Mouse (Mus musculus) retina, embryonic 14.5 days (tissue): ENCODE measurements at regions not wholly inside any gene's neighbourhood (a gene's known extent, or its start where the extent isn't known, plus 50 kb on each side); places are given as distances from the start of the nearest gene placed in this dataset.

Experiments used
- DNase-seq: peaks from one replicate; pipeline ENCODE4 v3.0.0-alpha.2; 2015; ENCODE audit warnings: low spot score

DNA sequence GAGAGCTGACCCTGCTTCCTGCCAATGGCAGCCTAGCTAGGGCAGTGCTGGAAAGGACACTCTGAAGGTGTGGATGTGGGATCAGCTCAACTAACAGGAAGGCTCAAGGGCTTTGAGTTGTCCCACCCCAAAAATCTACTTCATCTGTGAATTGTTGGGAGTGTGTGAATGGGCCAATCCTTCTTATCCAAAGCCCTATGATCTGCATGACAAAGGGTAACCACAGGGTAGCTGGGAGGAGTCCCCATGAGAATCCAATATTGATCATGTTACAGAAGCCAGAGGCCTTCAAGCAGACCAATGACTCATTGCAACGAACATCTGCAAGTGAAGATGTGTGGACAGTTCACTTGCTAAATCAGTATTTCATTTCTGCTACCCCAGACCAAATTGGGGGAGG is 51.1 kb upstream of the Adra1b start:
- no peak for DNase-seq

- DNase-seq, result no peak
These were observed 57.4 kb upstream of the Adra1b start for GRCm38 (mm10) chr11:43958241-43958975.

DNA sequence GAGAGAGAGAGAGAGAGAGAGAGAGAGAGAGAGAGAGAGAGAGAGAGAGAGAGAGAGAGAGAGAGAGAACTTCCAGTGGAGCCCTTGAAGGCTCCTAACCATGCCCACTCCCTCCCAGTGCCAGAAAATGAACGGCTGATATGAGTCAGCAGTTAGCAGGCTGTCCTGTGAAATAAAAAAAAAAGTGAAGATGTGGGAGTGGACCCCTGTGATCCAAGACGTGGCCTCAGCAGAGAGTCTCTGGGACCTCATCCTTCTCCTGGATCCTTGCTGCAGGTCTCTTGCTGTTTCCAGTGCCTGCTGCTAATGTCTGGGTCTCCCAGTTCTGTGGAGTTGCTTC is 57.9 kb upstream of the Adra1b start:
- no peak for DNase-seq

- peak; percentile 33 for DNase-seq
These were observed 59.5 kb upstream of the Adra1b start for GRCm38 (mm10) chr11:43960348-43961105.

DNA sequence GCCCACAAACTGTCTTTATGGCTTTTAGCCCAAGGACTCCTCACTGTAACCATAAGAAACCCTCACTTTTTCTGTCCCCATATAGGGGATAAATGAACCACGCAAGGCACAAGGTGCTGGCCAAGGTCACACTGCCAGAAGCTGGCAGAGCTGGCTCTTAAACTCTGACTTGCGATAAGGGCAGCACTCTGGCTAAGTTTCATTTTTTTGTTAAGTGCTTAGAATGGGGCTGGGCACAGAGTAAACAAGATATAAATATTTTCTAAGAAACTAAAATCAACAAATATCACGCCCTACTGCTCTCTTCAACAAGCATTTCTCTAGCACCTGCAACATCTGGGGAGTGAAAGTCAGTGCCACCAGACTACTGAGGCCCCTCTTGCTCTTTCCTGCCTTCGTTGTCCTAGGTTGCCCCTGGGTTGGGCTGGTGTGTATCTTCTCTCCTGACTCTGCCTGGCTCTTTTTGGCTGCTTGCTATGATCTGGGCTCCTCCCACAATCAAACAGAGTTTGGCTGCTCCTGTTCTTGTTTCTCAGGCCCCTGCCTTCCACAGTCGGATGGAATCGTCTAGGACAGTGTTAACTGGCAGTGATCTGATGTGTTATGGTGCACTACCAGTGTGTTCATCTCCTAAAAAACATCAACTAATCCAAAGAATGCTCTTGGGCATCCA is 60.5 kb upstream of the Adra1b start:
- no peak for DNase-seq

- DNase-seq, result no peak
These were observed 66.8 kb upstream of the Adra1b start for GRCm38 (mm10) chr11:43967764-43968163.

- DNase-seq, result no peak
These were observed 70.9 kb upstream of the Adra1b start for GRCm38 (mm10) chr11:43971886-43972285.

DNA sequence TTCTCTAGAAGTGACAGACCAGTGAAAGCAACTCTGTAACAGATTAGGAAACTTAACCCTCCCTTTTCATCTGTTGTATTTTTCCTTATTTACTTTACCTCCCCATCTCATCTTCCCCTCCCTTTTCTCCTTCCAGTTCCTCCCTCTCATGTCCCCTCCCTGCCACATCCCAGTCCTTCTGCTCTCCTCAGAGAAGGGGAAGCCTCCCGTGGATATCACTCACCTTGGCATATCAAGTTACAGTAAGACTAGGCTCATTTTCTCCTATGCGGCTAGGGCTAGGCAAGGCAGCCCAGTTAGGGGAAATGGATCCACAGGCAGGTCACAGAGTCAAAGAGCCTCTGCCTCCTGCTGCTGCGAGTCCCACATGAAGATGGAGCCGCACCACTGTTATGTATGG is 75.0 kb upstream of the Adra1b start:
- no peak for DNase-seq

DNA sequence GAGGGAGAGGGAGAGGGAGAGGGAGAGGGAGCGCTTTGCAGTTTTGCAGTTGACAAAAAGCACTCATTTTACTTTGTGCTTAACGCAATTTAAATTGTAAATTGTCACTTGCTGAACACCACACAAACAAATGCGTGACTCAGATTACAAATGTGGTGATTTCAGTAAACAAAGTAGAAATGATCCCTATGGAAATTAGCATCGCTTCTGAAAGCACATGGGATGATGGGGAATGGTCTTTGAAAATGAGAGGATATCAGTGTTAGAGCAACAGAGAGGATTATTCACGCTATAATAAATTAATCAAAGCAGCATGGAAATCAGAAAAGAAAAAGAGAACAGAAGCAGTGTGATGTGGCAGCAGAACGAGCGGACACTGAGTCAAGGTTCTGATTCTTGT is 78.4 kb upstream of the Adra1b start:
- DNase-seq, result no peak

- DNase-seq, result no peak
These were observed 79.4 kb upstream of the Adra1b start for GRCm38 (mm10) chr11:43980444-43980843.

- no peak for DNase-seq
These were observed 89.0 kb upstream of the Adra1b start for GRCm38 (mm10) chr11:43989911-43990430.

- no peak for DNase-seq
These were observed 91.0 kb upstream of the Adra1b start for GRCm38 (mm10) chr11:43992011-43992471.

- DNase-seq, result no peak
These were observed 97.2 kb upstream of the Adra1b start for GRCm38 (mm10) chr11:43998046-43998725.

- peak; percentile 56 for DNase-seq
These were observed 99.0 kb upstream of the Adra1b start for GRCm38 (mm10) chr11:44000056-44000455.

DNA sequence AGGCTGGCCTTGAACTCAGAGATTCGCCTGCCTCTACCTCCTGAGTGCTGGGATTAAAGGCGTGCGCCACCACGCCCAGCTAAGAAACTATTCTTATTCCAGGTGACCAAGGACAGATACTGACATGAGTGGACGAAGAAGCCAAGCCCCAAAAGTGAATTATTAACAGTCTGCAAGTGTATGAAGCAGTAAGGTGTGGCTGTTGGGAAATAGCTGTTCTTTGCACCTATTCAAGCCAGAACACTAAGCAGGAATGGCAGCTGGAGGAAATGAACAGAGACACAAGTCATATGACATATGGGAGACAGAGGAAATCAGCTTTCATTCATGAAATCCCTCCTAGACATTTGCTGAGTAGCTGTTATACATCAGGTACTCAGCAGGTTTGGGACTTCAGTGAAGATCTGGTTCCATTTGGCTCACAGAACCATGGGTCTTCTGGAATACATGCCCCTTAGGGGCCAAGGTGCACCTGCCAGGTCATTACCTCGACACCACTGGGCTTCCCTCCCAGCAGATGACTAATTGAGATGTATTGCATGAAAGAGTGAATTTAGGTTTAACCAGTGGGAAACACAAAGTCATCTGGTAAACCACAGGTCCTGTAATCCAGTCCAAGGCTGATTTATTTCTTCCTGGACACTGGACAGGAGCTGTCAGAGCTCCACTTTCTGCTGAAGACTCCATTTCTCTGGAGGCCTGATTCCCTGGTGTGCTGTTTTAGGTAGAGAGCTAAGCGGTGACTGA is 101.0 kb upstream of the Adra1b start:
- DNase-seq, result no peak

GRCm38 (mm10) chr11:44002716-44003522 is 101.9 kb upstream of the Adra1b start:
- peak; percentile 61 for DNase-seq

DNA sequence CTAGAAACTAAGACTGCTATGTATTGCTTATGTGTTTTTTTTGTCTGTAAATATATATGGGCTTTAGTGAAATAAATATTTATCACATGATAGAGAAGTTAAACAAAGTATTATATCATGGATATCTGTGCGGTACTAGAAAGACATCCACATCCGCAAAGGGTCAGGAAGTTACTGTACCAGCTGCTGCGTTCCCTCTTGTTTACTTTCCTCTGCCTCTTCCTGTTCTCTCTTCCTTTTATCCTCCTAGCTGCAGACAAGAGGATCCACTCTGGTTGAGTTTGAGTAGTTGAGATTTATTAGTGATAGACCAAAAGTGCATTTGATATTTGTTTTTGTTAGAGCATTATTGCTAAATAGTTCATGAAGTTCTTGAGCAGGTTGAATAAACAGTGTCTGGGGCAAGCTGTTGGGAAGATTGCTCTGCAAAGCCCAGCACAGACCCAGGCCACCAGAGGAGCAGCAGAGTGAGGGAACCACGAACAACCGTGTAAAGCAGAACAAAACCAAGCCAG is 106.6 kb upstream of the Adra1b start:
- DNase-seq, result no peak

DNA sequence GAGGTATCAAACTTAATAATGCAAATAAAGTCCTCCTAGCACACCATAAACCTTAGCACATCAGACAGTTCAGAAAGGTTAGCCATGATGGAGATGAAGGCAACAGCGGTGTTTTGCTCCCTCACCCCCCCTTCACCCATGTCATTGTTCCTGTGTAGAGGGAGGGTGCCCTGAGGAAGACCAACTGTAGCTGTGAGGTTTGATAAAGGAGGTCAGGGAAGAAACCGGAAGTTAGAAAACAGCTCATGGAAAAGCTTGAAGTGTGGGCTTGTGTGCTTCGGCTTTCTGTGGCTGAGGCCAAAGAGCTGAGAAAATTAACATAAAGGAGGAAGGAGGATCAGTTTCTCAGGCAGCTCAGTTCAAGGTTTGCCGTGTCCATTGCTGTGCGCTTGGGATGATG is 111.3 kb upstream of the Adra1b start:
- DNase-seq, result no peak

DNA sequence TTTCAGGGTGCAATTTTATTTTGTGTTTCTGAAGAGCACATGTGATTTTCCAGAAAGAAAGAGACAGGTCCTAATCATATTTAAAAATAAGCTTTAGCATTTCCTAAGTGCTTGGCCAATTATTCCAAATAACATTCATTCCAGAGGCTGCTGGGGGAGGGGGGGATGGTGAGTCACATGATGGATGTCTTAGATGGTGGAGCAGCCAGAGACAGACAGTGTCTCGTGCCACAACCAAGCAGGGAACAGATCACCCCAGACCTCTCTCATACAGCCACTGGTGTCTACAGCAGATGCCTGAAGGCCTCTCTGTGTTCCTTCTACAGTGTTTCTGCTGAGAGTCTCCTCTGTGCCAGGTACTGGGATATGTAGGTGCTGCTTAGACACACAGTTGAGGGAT is 112.8 kb upstream of the Adra1b start:
- DNase-seq, result no peak

GRCm38 (mm10) chr11:44021638-44022037 is 120.6 kb upstream of the Adra1b start:
- DNase-seq, result no peak
